Mouse (Mus musculus): ENCODE results near the gene Nmur1. TPM values are rescaled to one million over a fixed set of nuclear protein-coding genes. Genes with fewer than 3 reads are reported as not detected.
"Not testable (repeated sequence)": the region's sequence is repeated elsewhere in the genome, so short reads cannot be mapped to it uniquely, and the experiment has no call there.

The Nmur1 gene
- polyA plus RNA-seq, 1 experiment from 2014 or later = not detected

GRCm38 (mm10) chr1:86343969-86344861 lies 81.8 kb downstream of the Nmur1 start:
- H3K9me3 ChIP-seq (ENCODE audit: control insufficient read depth, low read length) = no peaks in the 10 kb centered on the region
- H3K27ac ChIP-seq (ENCODE audit: low read depth) = no peak overlapping the region
- ATAC-seq (replicated peaks; ENCODE audit: low FRiP score, low TSS enrichment, low read depth) (no peak), DNase-seq (ENCODE audit: low spot score) (no peak)
- no peak overlapping the region for H3K4me2 ChIP-seq (ENCODE audit: low read length)
- H3K9ac ChIP-seq (ENCODE audit: low read length) = no peak overlapping the region
- H3K4me1 ChIP-seq (replicated peaks; ENCODE audit: control insufficient read depth, insufficient read depth, low read length) = no peaks in the 10 kb centered on the region
- no peak overlapping the region for H3K4me3 ChIP-seq (ENCODE audit: low read depth, low read length)
- no peaks in the 10 kb centered on the region for H3K27me3 ChIP-seq (replicated peaks; ENCODE audit: control insufficient read depth, insufficient read depth, low read length)
- peaks cover 32% of the 10 kb centered on the region for H3K36me3 ChIP-seq (ENCODE audit: control insufficient read depth, insufficient read depth, low read length)
- 54% methylated on average over 4 of the region's 4 CpGs for WGBS

- DNase-seq (ENCODE audit: low spot score) = no peak
- H3K27ac ChIP-seq (ENCODE audit: low read depth) = no peak overlapping the region
- no peak overlapping the region for H3K9ac ChIP-seq (ENCODE audit: low read length)
- peaks cover 22% of the 10 kb centered on the region for H3K36me3 ChIP-seq (ENCODE audit: control insufficient read depth, insufficient read depth, low read length)
- no peak for ATAC-seq (replicated peaks; ENCODE audit: low FRiP score, low TSS enrichment, low read depth)
- 94% methylated on average over 1 of the region's 1 CpGs for WGBS
- H3K27me3 ChIP-seq (replicated peaks; ENCODE audit: control insufficient read depth, insufficient read depth, low read length) = no peaks in the 10 kb centered on the region
- H3K4me1 ChIP-seq (replicated peaks; ENCODE audit: control insufficient read depth, insufficient read depth, low read length) = no peaks in the 10 kb centered on the region
- H3K4me2 ChIP-seq (ENCODE audit: low read length) = no peak overlapping the region
- H3K9me3 ChIP-seq (ENCODE audit: control insufficient read depth, low read length) = no peaks in the 10 kb centered on the region
- H3K4me3 ChIP-seq (ENCODE audit: low read depth, low read length) = no peak overlapping the region
Observed at GRCm38 (mm10) chr1:86343087-86343645, 82.9 kb downstream of the Nmur1 start.

- Histone ChIP-seq H3K27ac (ENCODE audit: low read depth) (no peak overlapping the region), H3K9me3 (ENCODE audit: control insufficient read depth, low read length) (no peaks in the 10 kb centered on the region), H3K36me3 (ENCODE audit: control insufficient read depth, insufficient read depth, low read length) (peaks cover 14% of the 10 kb centered on the region; the same call in 1 of the 2 replicates), H3K27me3 (replicated peaks; ENCODE audit: control insufficient read depth, insufficient read depth, low read length) (no peaks in the 10 kb centered on the region), H3K4me2 (ENCODE audit: low read length) (no peak overlapping the region), H3K4me1 (replicated peaks; ENCODE audit: control insufficient read depth, insufficient read depth, low read length) (no peaks in the 10 kb centered on the region), H3K4me3 (ENCODE audit: low read depth, low read length) (no peak overlapping the region), H3K9ac (ENCODE audit: low read length) (no peak overlapping the region)
- 95% methylated on average over 2 of the region's 2 CpGs for WGBS
- ATAC-seq (replicated peaks; ENCODE audit: low FRiP score, low TSS enrichment, low read depth) = no peak
- DNase-seq (ENCODE audit: low spot score) = no peak
Observed at GRCm38 (mm10) chr1:86342371-86342770, 83.7 kb downstream of the Nmur1 start.

- not testable (repeated sequence) for H3K36me3 ChIP-seq (ENCODE audit: control insufficient read depth, insufficient read depth, low read length); H3K4me2 ChIP-seq (ENCODE audit: low read length); H3K9me3 ChIP-seq (ENCODE audit: control insufficient read depth, low read length); H3K4me1 ChIP-seq (replicated peaks; ENCODE audit: control insufficient read depth, insufficient read depth, low read length); H3K4me3 ChIP-seq (ENCODE audit: low read depth, low read length); H3K27me3 ChIP-seq (replicated peaks; ENCODE audit: control insufficient read depth, insufficient read depth, low read length); H3K9ac ChIP-seq (ENCODE audit: low read length); H3K27ac ChIP-seq (ENCODE audit: low read depth); ATAC-seq (replicated peaks; ENCODE audit: low FRiP score, low TSS enrichment, low read depth); DNase-seq (ENCODE audit: low spot score)
- 93% methylated on average over 2 of the region's 2 CpGs for WGBS
Observed at GRCm38 (mm10) chr1:86341096-86341495, 84.9 kb downstream of the Nmur1 start.

- ATAC-seq (replicated peaks; ENCODE audit: low FRiP score, low TSS enrichment, low read depth) = peak; percentile 35; the same call in 1 of the 2 replicates
- Histone ChIP-seq H3K36me3 (ENCODE audit: control insufficient read depth, insufficient read depth, low read length) (no peaks in the 10 kb centered on the region), H3K4me1 (replicated peaks; ENCODE audit: control insufficient read depth, insufficient read depth, low read length) (no peaks in the 10 kb centered on the region), H3K9ac (ENCODE audit: low read length) (no peak overlapping the region), H3K4me3 (ENCODE audit: low read depth, low read length) (no peak overlapping the region), H3K27ac (ENCODE audit: low read depth) (no peak overlapping the region), H3K4me2 (ENCODE audit: low read length) (no peak overlapping the region), H3K27me3 (replicated peaks; ENCODE audit: control insufficient read depth, insufficient read depth, low read length) (no peaks in the 10 kb centered on the region), H3K9me3 (ENCODE audit: control insufficient read depth, low read length) (no peaks in the 10 kb centered on the region)
- 31% methylated on average over 4 of the region's 4 CpGs for WGBS
- peak; percentile 89 for DNase-seq (ENCODE audit: low spot score)
Observed at GRCm38 (mm10) chr1:86339156-86339812, 86.7 kb downstream of the Nmur1 start.

GRCm38 (mm10) chr1:86336330-86336729 lies 89.7 kb downstream of the Nmur1 start:
- no peaks in the 10 kb centered on the region for H3K36me3 ChIP-seq (ENCODE audit: control insufficient read depth, insufficient read depth, low read length)
- no peaks in the 10 kb centered on the region for H3K9me3 ChIP-seq (ENCODE audit: control insufficient read depth, low read length)
- H3K9ac ChIP-seq (ENCODE audit: low read length) = no peak overlapping the region
- no peaks in the 10 kb centered on the region for H3K4me1 ChIP-seq (replicated peaks; ENCODE audit: control insufficient read depth, insufficient read depth, low read length)
- ATAC-seq (replicated peaks; ENCODE audit: low FRiP score, low TSS enrichment, low read depth) (no peak), DNase-seq (ENCODE audit: low spot score) (no peak)
- H3K27ac ChIP-seq (ENCODE audit: low read depth) = no peak overlapping the region
- H3K4me3 ChIP-seq (ENCODE audit: low read depth, low read length) = no peak overlapping the region
- no peak overlapping the region for H3K4me2 ChIP-seq (ENCODE audit: low read length)
- H3K27me3 ChIP-seq (replicated peaks; ENCODE audit: control insufficient read depth, insufficient read depth, low read length) = no peaks in the 10 kb centered on the region
- 46% methylated on average over 2 of the region's 2 CpGs for WGBS

Small RNA genes within 50 kb of the gene (microRNA-seq; reads per million reads assigned to microRNA genes)
- 135 reads per million, percentile 62 among the genes with 10 or more reads in this experiment for gene mmu-mir-3535

Other genes with a start within 250 kb of the Nmur1 start
- 7.7 and 10.4 TPM in 2 replicates for gene B3gnt7, start 123.4 kb downstream of the Nmur1 start, polyA plus RNA-seq (2014; fragmentation: Nextera tagmentation; extraction: Ambion mirVana)
- gene Ncl, start 66.8 kb downstream of the Nmur1 start, polyA plus RNA-seq (2014; fragmentation: Nextera tagmentation; extraction: Ambion mirVana) = 423 and 436 TPM in 2 replicates
- gene Tex44, start 101 bp upstream of the Nmur1 start, polyA plus RNA-seq (2014; fragmentation: Nextera tagmentation; extraction: Ambion mirVana) = not detected in 2 replicates
- gene Ptma, start 100.5 kb upstream of the Nmur1 start, polyA plus RNA-seq (2014; fragmentation: Nextera tagmentation; extraction: Ambion mirVana) = 2,795 and 2,826 TPM in 2 replicates
- gene Pde6d, start 156.4 kb upstream of the Nmur1 start, polyA plus RNA-seq (2014; fragmentation: Nextera tagmentation; extraction: Ambion mirVana) = 45.7 and 46.0 TPM in 2 replicates
- gene Cops7b, start 156.7 kb upstream of the Nmur1 start, polyA plus RNA-seq (2014; fragmentation: Nextera tagmentation; extraction: Ambion mirVana) = 36.9 and 43.0 TPM in 2 replicates
- gene Nppc, start 244.3 kb upstream of the Nmur1 start, polyA plus RNA-seq (2014; fragmentation: Nextera tagmentation; extraction: Ambion mirVana) = 0.46 and 0.81 TPM in 2 replicates